Comparison of ENCODE assay signal across 13 mouse cellular contexts in genomic region chr7:128105246-128105645, GRCm38 (mm10). TPM values are rescaled to one million over a fixed set of nuclear protein-coding genes. Genes with fewer than 3 reads are reported as not detected.
DNase-seq lines count a peak whose midpoint lies in the region; ATAC-seq and TF ChIP-seq lines count a peak whose summit lies in the region.
"Had no signal": no experiment of that assay in that cellular context is flagged by ENCODE, and none has a peak within 500 bp of the region (broad histone marks: within the 10 kb centered on the region; RNA-seq: fewer than 3 reads in every experiment).

No protein-coding gene starts in this region.

- H3K4me2 ChIP-seq in midbrain, embryonic 15.5 days = no peak overlapping the region
- H3K4me2 ChIP-seq: embryonic facial prominence, embryonic 13.5 days; hindbrain, embryonic 13.5 days had no signal

- TF ChIP-seq POLR2A in brain, embryonic 14.5 days (IDR thresholded peaks at IDR 0.05; ENCODE audit: borderline replicate concordance, extremely low read depth, insufficient read depth, insufficient read length, poor library complexity, severe bottlenecking) = no peak

- H3K9me3 ChIP-seq in midbrain, embryonic 15.5 days = no peaks in the 10 kb centered on the region
- H3K9me3 ChIP-seq: embryonic facial prominence, embryonic 13.5 days; hindbrain, embryonic 13.5 days had no signal

- no peak for ATAC-seq in midbrain, embryonic 15.5 days (replicated peaks)
- ATAC-seq: Patski had no signal

- no peak overlapping the region for H3K9ac ChIP-seq in midbrain, embryonic 15.5 days
- H3K9ac ChIP-seq: embryonic facial prominence, embryonic 13.5 days; hindbrain, embryonic 13.5 days had no signal

- no peak overlapping the region for H3K4me3 ChIP-seq in layer of hippocampus, adult 2 months
- no peak overlapping the region for H3K4me3 ChIP-seq in midbrain, embryonic 15.5 days
- H3K4me3 ChIP-seq: embryonic facial prominence, embryonic 13.5 days; hindbrain, embryonic 13.5 days; myocyte had no signal

- TF ChIP-seq CTCF in brain, embryonic 14.5 days (IDR thresholded peaks at IDR 0.05; ENCODE audit: borderline replicate concordance, extremely low read depth, insufficient read depth, insufficient read length) = no peak
- peak; percentile 49 for TF ChIP-seq CTCF in layer of hippocampus, adult 2 months (conservative IDR thresholded peaks at IDR 0.05)

- no peaks in the 10 kb centered on the region for H3K4me1 ChIP-seq in midbrain, embryonic 15.5 days
- H3K4me1 ChIP-seq: embryonic facial prominence, embryonic 13.5 days; hindbrain, embryonic 13.5 days had no signal

- no peaks in the 10 kb centered on the region for H3K36me3 ChIP-seq in midbrain, embryonic 15.5 days (replicated peaks)
- H3K36me3 ChIP-seq: embryonic facial prominence, embryonic 13.5 days; hindbrain, embryonic 13.5 days had no signal

- 71% methylated on average over 4 of the region's 4 CpGs for WGBS in midbrain, embryonic 15.5 days

- peak; percentile 30 for DNase-seq in right cerebral cortex, adult 18-20 months
- no peak for DNase-seq in right cerebral cortex, postnatal 25 days
- DNase-seq in brain, embryonic 14.5 days (ENCODE audit: low read depth) = peak; percentile 39
- peak; percentile 45 to 66 for DNase-seq in layer of hippocampus, adult 2 months (ENCODE audit: low spot score in 2 of 2)
- DNase-seq in right cerebral cortex, postnatal 36 days (ENCODE audit: low spot score in 2 of 2) = peak; percentile 6 to 15
- DNase-seq in yolk sac, embryonic 10.5 days (ENCODE audit: low spot score) = no peak
- DNase-seq: gastrocnemius, postnatal 36 days had no signal

- H3K27ac ChIP-seq in layer of hippocampus, adult 2 months = no peak overlapping the region
- H3K27ac ChIP-seq in midbrain, embryonic 15.5 days = no peak overlapping the region
- H3K27ac ChIP-seq: embryonic facial prominence, embryonic 13.5 days; hindbrain, embryonic 13.5 days had no signal

- H3K27me3 ChIP-seq in midbrain, embryonic 15.5 days (replicated peaks) = no peaks in the 10 kb centered on the region
- H3K27me3 ChIP-seq: embryonic facial prominence, embryonic 13.5 days; hindbrain, embryonic 13.5 days had no signal

RNA-seq across cellular contexts. Expression of gene Itgax, which starts 24.1 kb away (rescaled TPM):
- 0.08 and 0.22 TPM in 2 replicates for polyA plus RNA-seq in brain, embryonic 14.5 days (2012; rRNA removed)
- under 1 TPM in 1 of 2 experiments, not detected in 1; 0.10 TPM for total RNA-seq in layer of hippocampus, adult 2 months (2021)
- 0.04 and 0.08 TPM in 2 replicates for polyA plus RNA-seq in midbrain, embryonic 15.5 days (2015; fragmentation: Nextera tagmentation; extraction: Ambion mirVana)
- polyA plus RNA-seq: embryonic facial prominence, embryonic 13.5 days; hindbrain, embryonic 13.5 days; myocyte had no signal

RNA-seq across cellular contexts. Expression of gene Gm49368, which starts 42.8 kb away (rescaled TPM):
- polyA plus RNA-seq in brain, embryonic 14.5 days (2012; rRNA removed) = 0.03 TPM in 1 of 2 replicates, not detected in the other
- not detected for total RNA-seq in layer of hippocampus, adult 2 months (2021)
- polyA plus RNA-seq in midbrain, embryonic 15.5 days (2015; fragmentation: Nextera tagmentation; extraction: Ambion mirVana) = not detected in 2 replicates
- polyA plus RNA-seq: embryonic facial prominence, embryonic 13.5 days; hindbrain, embryonic 13.5 days; lung, embryonic 16.5 days; myocyte; Patski had no signal

RNA-seq across cellular contexts. Expression of gene Itgam, which starts 42.8 kb away (rescaled TPM):
- polyA plus RNA-seq in brain, embryonic 14.5 days (2012; rRNA removed) = 1.2 and 1.3 TPM in 2 replicates
- total RNA-seq in layer of hippocampus, adult 2 months (2021) = 10 to 100 TPM; 10.1 to 10.6 TPM
- polyA plus RNA-seq in midbrain, embryonic 15.5 days (2015; fragmentation: Nextera tagmentation; extraction: Ambion mirVana) = 1.3 and 1.4 TPM in 2 replicates
- polyA plus RNA-seq: Patski had no signal

RNA-seq across cellular contexts. Expression of gene Itgad, which starts 48.9 kb away (rescaled TPM):
- polyA plus RNA-seq in brain, embryonic 14.5 days (2012; rRNA removed) = 0.09 TPM in 1 of 2 replicates, not detected in the other
- total RNA-seq in layer of hippocampus, adult 2 months (2021) = under 1 TPM; 0.29 to 0.46 TPM
- polyA plus RNA-seq in midbrain, embryonic 15.5 days (2015; fragmentation: Nextera tagmentation; extraction: Ambion mirVana) = not detected in 2 replicates
- total RNA-seq: gastrocnemius, postnatal 36 days had no signal
- polyA plus RNA-seq: embryonic facial prominence, embryonic 13.5 days; hindbrain, embryonic 13.5 days; Patski had no signal

Comparison
In these comparisons a context has a peak if more than half of its experiments do, and no peak if none do; other contexts are left out.
1. DNase-seq: peak in right cerebral cortex, adult 18-20 months (single experiment), brain, embryonic 14.5 days (single experiment), layer of hippocampus, adult 2 months (2 of 2) and right cerebral cortex, postnatal 36 days (2 of 2); none in right cerebral cortex, postnatal 25 days (single experiment) and yolk sac, embryonic 10.5 days (single experiment).